Mouse (Mus musculus): ENCODE data around the gene Raver2. TPM values are rescaled to one million over a fixed set of nuclear protein-coding genes. Genes with fewer than 3 reads are reported as not detected.
"Not testable (repeated sequence)": the region's sequence is repeated elsewhere in the genome, so short reads cannot be mapped to it uniquely, and the experiment has no call there.

Gene Raver2
- polyA plus RNA-seq, 1 experiment from 2014 or later, result 14.8 TPM

- WGBS, result under 1% methylated on average over 55 of the region's 55 CpGs
- Histone ChIP-seq H3K4me3 (peak overlapping the region; percentile 79), H3K4me1 (peaks cover 25% of the 10 kb centered on the region), H3K27me3 (ENCODE audit: low read depth, poor library complexity, severe bottlenecking) (peaks cover 18% of the 10 kb centered on the region), H3K9me3 (replicated peaks) (no peaks in the 10 kb centered on the region), H3K27ac (replicated peaks) (peak overlapping the region; percentile 91), H3K36me3 (no peaks in the 10 kb centered on the region)
- DNase-seq (ENCODE audit: low spot score), result peak; percentile 67
These were observed 580 bp downstream of the Raver2 start for GRCm38 (mm10) chr4:101069154-101069971.

DNA sequence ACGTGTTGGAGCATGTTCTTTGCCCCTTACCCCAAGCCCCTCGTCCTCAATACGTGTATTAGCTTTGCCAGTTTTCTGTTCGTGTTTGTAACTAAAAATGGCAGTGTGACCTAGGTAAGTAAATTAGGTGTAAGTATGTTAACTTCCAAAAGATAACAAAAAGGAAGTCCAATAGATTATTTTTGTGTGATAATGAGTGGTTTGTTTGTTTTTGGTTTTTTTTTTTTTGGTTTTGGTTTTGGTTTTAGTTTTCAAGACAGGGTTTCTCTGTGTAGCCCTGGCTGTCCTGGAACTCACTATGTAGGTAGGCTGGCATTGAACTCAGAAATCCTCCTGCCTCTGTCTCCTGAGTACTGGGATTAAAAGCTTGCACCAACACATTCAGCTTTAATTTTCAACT, 2.8 kb downstream of the Raver2 start:
- no peaks in the 10 kb centered on the region for H3K9me3 ChIP-seq (replicated peaks)
- no peaks in the 10 kb centered on the region for H3K36me3 ChIP-seq
- H3K4me3 ChIP-seq, result no peak overlapping the region
- peaks cover 30% of the 10 kb centered on the region for H3K4me1 ChIP-seq
- no peak for DNase-seq (ENCODE audit: low spot score)
- no peak overlapping the region for H3K27ac ChIP-seq (replicated peaks)
- H3K27me3 ChIP-seq (ENCODE audit: low read depth, poor library complexity, severe bottlenecking), result peaks cover 18% of the 10 kb centered on the region
- WGBS, result 92% methylated on average over 4 of the region's 4 CpGs

DNA sequence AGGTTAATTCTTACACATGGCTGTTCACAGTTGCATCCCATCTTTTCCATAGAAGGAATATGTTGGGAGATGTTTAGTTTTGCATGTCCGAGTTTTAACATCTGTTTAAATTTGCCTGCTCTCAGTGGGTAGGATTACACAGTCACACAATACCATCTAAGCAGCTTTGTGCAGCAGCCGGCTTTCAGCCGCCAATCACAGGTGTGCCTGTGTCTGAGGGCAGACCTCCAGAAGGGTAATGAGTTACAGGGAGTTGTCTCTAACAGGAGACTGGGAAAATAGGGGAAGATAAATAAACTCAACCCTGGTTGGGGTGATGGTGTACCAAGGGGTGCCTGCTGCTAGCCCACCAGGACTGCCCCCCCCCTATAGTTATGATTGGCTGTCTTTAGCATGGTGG, 7.6 kb downstream of the Raver2 start:
- H3K9me3 ChIP-seq (replicated peaks), result no peaks in the 10 kb centered on the region
- no peaks in the 10 kb centered on the region for H3K27me3 ChIP-seq (ENCODE audit: low read depth, poor library complexity, severe bottlenecking)
- DNase-seq (ENCODE audit: low spot score), result no peak
- peaks cover 40% of the 10 kb centered on the region for H3K4me1 ChIP-seq
- no peaks in the 10 kb centered on the region for H3K36me3 ChIP-seq
- no peak overlapping the region for H3K4me3 ChIP-seq
- H3K27ac ChIP-seq (replicated peaks), result no peak overlapping the region
- WGBS, result 49% methylated on average over 3 of the region's 3 CpGs

GRCm38 (mm10) chr4:101080016-101080415, 11.2 kb downstream of the Raver2 start:
- H3K27ac ChIP-seq (replicated peaks), result no peak overlapping the region
- H3K36me3 ChIP-seq, result no peaks in the 10 kb centered on the region
- no peak overlapping the region for H3K4me3 ChIP-seq
- no peaks in the 10 kb centered on the region for H3K9me3 ChIP-seq (replicated peaks)
- no peak for DNase-seq (ENCODE audit: low spot score)
- no peaks in the 10 kb centered on the region for H3K27me3 ChIP-seq (ENCODE audit: low read depth, poor library complexity, severe bottlenecking)
- WGBS, result 77% methylated on average over 3 of the region's 3 CpGs
- peaks cover 62% of the 10 kb centered on the region for H3K4me1 ChIP-seq

GRCm38 (mm10) chr4:101082176-101082888, 13.5 kb downstream of the Raver2 start:
- H3K4me3 ChIP-seq, result peak overlapping the region; percentile 17
- peak; percentile 26 for DNase-seq (ENCODE audit: low spot score)

GRCm38 (mm10) chr4:101084863-101085262, 16.1 kb downstream of the Raver2 start:
- Histone ChIP-seq H3K4me3 (no peak overlapping the region), H3K27ac (replicated peaks) (no peak overlapping the region), H3K9me3 (replicated peaks) (no peaks in the 10 kb centered on the region), H3K4me1 (peaks cover 50% of the 10 kb centered on the region), H3K36me3 (peaks cover 11% of the 10 kb centered on the region), H3K27me3 (ENCODE audit: low read depth, poor library complexity, severe bottlenecking) (no peaks in the 10 kb centered on the region)
- 92% methylated on average over 4 of the region's 4 CpGs for WGBS
- DNase-seq (ENCODE audit: low spot score), result no peak

More at GRCm38 (mm10) chr4:101082176-101082888, 13.5 kb downstream of the Raver2 start:
- Histone ChIP-seq H3K9me3 (replicated peaks) (no peaks in the 10 kb centered on the region), H3K36me3 (peaks cover 11% of the 10 kb centered on the region), H3K4me1 (peaks cover 52% of the 10 kb centered on the region), H3K27me3 (ENCODE audit: low read depth, poor library complexity, severe bottlenecking) (no peaks in the 10 kb centered on the region), H3K27ac (replicated peaks) (peak overlapping the region; percentile 73)
- WGBS, result 17% methylated on average over 17 of the region's 17 CpGs

DNA sequence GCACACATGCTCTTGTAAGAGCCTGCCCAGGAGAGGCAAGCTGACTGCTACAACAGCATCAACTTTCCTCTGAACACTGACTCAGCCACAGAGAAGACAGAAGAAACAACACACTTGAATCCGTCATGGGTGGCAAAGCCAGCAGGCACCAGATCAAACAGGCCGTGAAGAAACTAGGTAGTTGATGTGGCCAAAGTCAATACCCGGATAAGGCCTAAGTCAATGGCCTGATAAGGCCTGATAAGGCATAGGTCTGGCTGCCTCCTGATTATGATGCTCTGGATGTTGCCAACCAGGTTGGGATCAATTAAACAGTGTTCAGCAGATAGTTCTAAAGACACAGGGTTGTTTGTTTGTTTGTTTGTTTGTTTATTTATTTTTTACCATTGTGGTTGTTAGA, 17.3 kb downstream of the Raver2 start:
- no peak overlapping the region for H3K4me3 ChIP-seq
- 95% methylated on average over 3 of the region's 3 CpGs for WGBS
- DNase-seq (ENCODE audit: low spot score), result no peak
- no peaks in the 10 kb centered on the region for H3K27me3 ChIP-seq (ENCODE audit: low read depth, poor library complexity, severe bottlenecking)
- no peaks in the 10 kb centered on the region for H3K9me3 ChIP-seq (replicated peaks)
- H3K36me3 ChIP-seq, result peaks cover 11% of the 10 kb centered on the region
- H3K27ac ChIP-seq (replicated peaks), result no peak overlapping the region
- H3K4me1 ChIP-seq, result peaks cover 38% of the 10 kb centered on the region

- H3K4me1 ChIP-seq, result peaks cover 21% of the 10 kb centered on the region
- DNase-seq (ENCODE audit: low spot score), result no peak
- H3K4me3 ChIP-seq, result no peak overlapping the region
- H3K27ac ChIP-seq (replicated peaks), result no peak overlapping the region; the same call in 1 of the 2 replicates
- WGBS, result 9% methylated on average over 1 of the region's 1 CpGs
- no peaks in the 10 kb centered on the region for H3K27me3 ChIP-seq (ENCODE audit: low read depth, poor library complexity, severe bottlenecking)
- no peaks in the 10 kb centered on the region for H3K9me3 ChIP-seq (replicated peaks)
- peaks cover 11% of the 10 kb centered on the region for H3K36me3 ChIP-seq
These were observed 18.9 kb downstream of the Raver2 start for GRCm38 (mm10) chr4:101087721-101088120.

DNA sequence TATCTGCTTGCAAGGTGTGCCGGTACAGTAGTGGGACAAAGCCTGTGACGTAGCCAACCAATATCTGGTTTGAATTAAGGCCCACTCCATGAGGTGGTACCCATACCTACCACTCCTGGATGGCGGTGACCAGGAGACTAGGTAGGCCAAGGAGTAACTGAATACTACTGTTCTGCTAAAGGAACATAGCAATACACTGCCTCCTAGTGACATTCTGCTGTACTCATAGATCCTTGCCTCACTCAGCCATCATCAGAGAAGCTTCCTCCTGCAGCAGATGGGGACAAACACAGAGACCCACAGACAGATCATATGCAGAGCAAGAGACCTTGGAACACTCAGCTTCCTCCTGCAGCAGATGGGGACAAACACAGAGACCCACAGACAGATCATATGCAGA, 21.8 kb downstream of the Raver2 start:
- not testable (repeated sequence) for DNase-seq (ENCODE audit: low spot score); H3K9me3 ChIP-seq (replicated peaks); H3K4me3 ChIP-seq; H3K27me3 ChIP-seq (ENCODE audit: low read depth, poor library complexity, severe bottlenecking); H3K27ac ChIP-seq (replicated peaks)
- Histone ChIP-seq H3K4me1 (peaks cover 21% of the 10 kb centered on the region), H3K36me3 (peaks cover 11% of the 10 kb centered on the region)
- WGBS, result 91% methylated on average over 3 of the region's 3 CpGs

DNA sequence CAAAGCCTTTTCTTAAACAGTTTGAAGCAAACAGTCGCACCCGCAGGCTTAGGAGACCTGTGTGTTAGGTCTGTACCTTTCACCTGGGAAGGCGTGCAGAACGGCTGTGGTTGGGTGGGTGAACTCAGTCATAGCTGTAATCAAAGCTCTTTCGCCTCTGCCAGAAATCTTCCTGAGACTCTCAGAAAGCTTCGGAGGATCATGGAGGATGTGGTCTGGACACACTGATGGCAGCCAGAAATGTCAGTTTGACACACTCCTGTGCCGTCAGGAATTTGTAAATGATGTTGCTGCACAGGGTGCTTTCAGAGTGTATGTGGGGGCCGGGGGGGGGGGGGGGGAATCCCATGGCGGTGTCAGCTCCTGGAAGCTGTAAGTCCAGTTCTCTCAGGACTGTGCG, 24.5 kb downstream of the Raver2 start:
- Histone ChIP-seq H3K36me3 (peaks cover 24% of the 10 kb centered on the region), H3K27me3 (ENCODE audit: low read depth, poor library complexity, severe bottlenecking) (no peaks in the 10 kb centered on the region), H3K4me1 (peaks cover 11% of the 10 kb centered on the region), H3K4me3 (no peak overlapping the region), H3K27ac (replicated peaks) (peak overlapping the region; percentile 28; the same call in 1 of the 2 replicates), H3K9me3 (replicated peaks) (no peaks in the 10 kb centered on the region)
- 83% methylated on average over 10 of the region's 10 CpGs for WGBS
- DNase-seq (ENCODE audit: low spot score), result no peak

DNA sequence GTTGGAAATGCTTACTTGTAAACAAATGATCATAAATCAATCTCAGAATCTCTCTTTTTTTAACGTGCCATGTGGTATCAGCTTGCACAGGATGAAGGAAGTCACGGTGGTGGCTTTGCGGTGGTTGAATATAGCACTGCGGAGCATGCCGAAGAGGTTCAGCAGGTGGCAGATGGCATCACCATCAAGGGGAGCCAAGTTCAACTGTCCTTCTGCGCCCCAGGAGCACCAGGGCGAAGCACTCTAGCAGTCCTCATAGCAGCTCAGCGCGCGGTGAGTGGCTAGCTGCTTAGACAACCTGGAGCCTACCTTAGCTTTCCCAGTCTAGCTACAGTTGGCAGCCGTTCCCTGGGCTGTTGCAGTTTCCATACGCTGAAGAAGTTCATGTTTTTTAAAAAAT, 38.3 kb downstream of the Raver2 start:
- H3K36me3 ChIP-seq, result peaks cover 70% of the 10 kb centered on the region

GRCm38 (mm10) chr4:101121002-101121401, 52.2 kb downstream of the Raver2 start:
- Histone ChIP-seq H3K27me3 (ENCODE audit: low read depth, poor library complexity, severe bottlenecking) (no peaks in the 10 kb centered on the region), H3K36me3 (peaks cover 47% of the 10 kb centered on the region), H3K4me3 (no peak overlapping the region), H3K27ac (replicated peaks) (no peak overlapping the region), H3K9me3 (replicated peaks) (no peaks in the 10 kb centered on the region), H3K4me1 (no peaks in the 10 kb centered on the region)
- 90% methylated on average over 7 of the region's 7 CpGs for WGBS
- no peak for DNase-seq (ENCODE audit: low spot score)

More for the DNA sequence above, 38.3 kb downstream of the Raver2 start:
- no peaks in the 10 kb centered on the region for H3K27me3 ChIP-seq (ENCODE audit: low read depth, poor library complexity, severe bottlenecking)
- WGBS, result 95% methylated on average over 12 of the region's 12 CpGs
- peaks cover 8% of the 10 kb centered on the region; the same call in 1 of the 2 replicates for H3K4me1 ChIP-seq
- no peak overlapping the region for H3K4me3 ChIP-seq
- DNase-seq (ENCODE audit: low spot score), result no peak
- H3K27ac ChIP-seq (replicated peaks), result no peak overlapping the region
- peaks cover 15% of the 10 kb centered on the region; the same call in 1 of the 2 replicates for H3K9me3 ChIP-seq (replicated peaks)

DNA sequence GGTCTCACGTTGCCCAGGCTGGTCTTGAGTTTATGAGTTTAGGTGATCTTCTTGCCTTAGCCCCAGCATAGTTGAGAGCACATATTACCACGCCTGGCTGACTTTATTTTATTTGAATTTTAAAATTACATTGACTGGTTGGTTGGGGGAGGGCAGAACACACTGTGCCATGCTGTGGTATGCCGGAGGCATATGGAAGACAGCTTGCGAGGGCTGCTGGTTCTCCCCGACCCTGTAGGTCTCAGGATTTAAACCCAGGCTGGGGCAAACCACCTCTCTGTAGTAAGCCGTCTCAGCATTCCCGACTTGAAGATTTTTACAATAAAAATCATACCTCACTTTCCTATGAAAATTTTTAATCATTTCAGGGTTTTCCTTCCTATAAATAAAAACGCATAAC, 66.2 kb downstream of the Raver2 start:
- 89% methylated on average over 8 of the region's 8 CpGs for WGBS
- H3K27ac ChIP-seq (replicated peaks), result no peak overlapping the region
- H3K27me3 ChIP-seq (ENCODE audit: low read depth, poor library complexity, severe bottlenecking), result no peaks in the 10 kb centered on the region
- H3K9me3 ChIP-seq (replicated peaks), result no peaks in the 10 kb centered on the region
- H3K36me3 ChIP-seq, result peaks cover 31% of the 10 kb centered on the region
- no peak overlapping the region for H3K4me3 ChIP-seq
- no peaks in the 10 kb centered on the region for H3K4me1 ChIP-seq
- no peak for DNase-seq (ENCODE audit: low spot score)

Measured in midbrain, embryonic 10.5 days (tissue).